Mouse (Mus musculus): Measurements from ENCODE around the gene Olfr60. TPM values are rescaled to one million over a fixed set of nuclear protein-coding genes. Genes with fewer than 3 reads are reported as not detected.

Gene Olfr60
- total RNA-seq, 1 experiment: not detected

- Histone ChIP-seq H3K27ac (ENCODE audit: insufficient read depth, low read depth, low read length, poor library complexity, severe bottlenecking) (no peak within 1 kb of the TSS), H3K4me1 (ENCODE audit: control insufficient read depth in 2 of 2, insufficient read depth in 2 of 2, low read length in 2 of 2, poor library complexity in 1 of 2) (no peaks in the 10 kb centered on the region), H3K9ac (ENCODE audit: insufficient read depth, low read depth, low read length, poor library complexity, severe bottlenecking) (no peak within 1 kb of the TSS), H3K9me3 (ENCODE audit: control insufficient read depth, insufficient read depth, low read depth, low read length) (no peaks in the 10 kb centered on the region), H3K4me3 (ENCODE audit: insufficient read depth in 1 of 2, low read depth in 1 of 2, low read length in 2 of 2, poor library complexity in 1 of 2, severe bottlenecking in 1 of 2) (no peak within 1 kb of the TSS), H3K36me3 (ENCODE audit: control insufficient read depth, insufficient read depth, low read length, poor library complexity, severe bottlenecking) (no peaks in the 10 kb centered on the region)
- TF ChIP-seq ZNF384 (IDR thresholded peaks at IDR 0.05; ENCODE audit: low read depth, low read length) (no peak), MAFK (IDR thresholded peaks at IDR 0.05; ENCODE audit: insufficient read depth, low read depth, low read length) (no peak), ZC3H11A (IDR thresholded peaks at IDR 0.05; ENCODE audit: borderline replicate concordance, low read depth, low read length) (no peak), CHD2 (IDR thresholded peaks at IDR 0.05; ENCODE audit: low read depth, low read length) (no peak), HCFC1 (IDR thresholded peaks at IDR 0.05; ENCODE audit: borderline replicate concordance, insufficient read depth, low read length) (no peak)
- DNase-seq (ENCODE audit: low read depth, low spot score): no peak
- in situ Hi-C loops (cut with MboI; ENCODE audit: low sequenced_read_pairs in 2 of 2, unreplicated experiment in 2 of 2): no loop called here
These were observed 27.8 kb downstream of the Olfr60 start, which contains the start of gene Olfr527 for GRCm38 (mm10) chr7:140333717-140334116. TSS of gene Olfr527 (plus strand) at chr7:140334017.

GRCm38 (mm10) chr7:140329766-140330304, 31.6 kb downstream of the Olfr60 start:
- TF ChIP-seq HCFC1 (IDR thresholded peaks at IDR 0.05; ENCODE audit: borderline replicate concordance, insufficient read depth, low read length) (no peak), ZNF384 (IDR thresholded peaks at IDR 0.05; ENCODE audit: low read depth, low read length) (no peak), MAFK (IDR thresholded peaks at IDR 0.05; ENCODE audit: insufficient read depth, low read depth, low read length) (no peak), CHD2 (IDR thresholded peaks at IDR 0.05; ENCODE audit: low read depth, low read length) (no peak), ZC3H11A (IDR thresholded peaks at IDR 0.05; ENCODE audit: borderline replicate concordance, low read depth, low read length) (no peak)
- Histone ChIP-seq H3K4me1 (ENCODE audit: control insufficient read depth in 2 of 2, insufficient read depth in 2 of 2, low read length in 2 of 2, poor library complexity in 1 of 2) (no peaks in the 10 kb centered on the region), H3K9me3 (ENCODE audit: control insufficient read depth, insufficient read depth, low read depth, low read length) (no peaks in the 10 kb centered on the region), H3K9ac (ENCODE audit: insufficient read depth, low read depth, low read length, poor library complexity, severe bottlenecking) (no peak overlapping the region), H3K27ac (ENCODE audit: insufficient read depth, low read depth, low read length, poor library complexity, severe bottlenecking) (no peak overlapping the region), H3K36me3 (ENCODE audit: control insufficient read depth, insufficient read depth, low read length, poor library complexity, severe bottlenecking) (no peaks in the 10 kb centered on the region), H3K4me3 (ENCODE audit: insufficient read depth in 1 of 2, low read depth in 1 of 2, low read length in 2 of 2, poor library complexity in 1 of 2, severe bottlenecking in 1 of 2) (no peak overlapping the region)
- DNase-seq (ENCODE audit: low read depth, low spot score): no peak
- in situ Hi-C loops (cut with MboI; ENCODE audit: low sequenced_read_pairs in 2 of 2, unreplicated experiment in 2 of 2): no loop called here

- in situ Hi-C loops (cut with MboI; ENCODE audit: low sequenced_read_pairs in 2 of 2, unreplicated experiment in 2 of 2): no loop called here
- Histone ChIP-seq H3K27ac (ENCODE audit: insufficient read depth, low read depth, low read length, poor library complexity, severe bottlenecking) (no peak overlapping the region), H3K4me3 (ENCODE audit: insufficient read depth in 1 of 2, low read depth in 1 of 2, low read length in 2 of 2, poor library complexity in 1 of 2, severe bottlenecking in 1 of 2) (no peak overlapping the region), H3K9me3 (ENCODE audit: control insufficient read depth, insufficient read depth, low read depth, low read length) (no peaks in the 10 kb centered on the region), H3K4me1 (ENCODE audit: control insufficient read depth in 2 of 2, insufficient read depth in 2 of 2, low read length in 2 of 2, poor library complexity in 1 of 2) (no peaks in the 10 kb centered on the region), H3K36me3 (ENCODE audit: control insufficient read depth, insufficient read depth, low read length, poor library complexity, severe bottlenecking) (no peaks in the 10 kb centered on the region), H3K9ac (ENCODE audit: insufficient read depth, low read depth, low read length, poor library complexity, severe bottlenecking) (no peak overlapping the region)
- DNase-seq (ENCODE audit: low read depth, low spot score): no peak
- no peak for TF ChIP-seq CHD2 (IDR thresholded peaks at IDR 0.05; ENCODE audit: low read depth, low read length)
- no peak for TF ChIP-seq MAFK (IDR thresholded peaks at IDR 0.05; ENCODE audit: insufficient read depth, low read depth, low read length)
- no peak for TF ChIP-seq ZNF384 (IDR thresholded peaks at IDR 0.05; ENCODE audit: low read depth, low read length)
- no peak for TF ChIP-seq ZC3H11A (IDR thresholded peaks at IDR 0.05; ENCODE audit: borderline replicate concordance, low read depth, low read length)
- no peak for TF ChIP-seq HCFC1 (IDR thresholded peaks at IDR 0.05; ENCODE audit: borderline replicate concordance, insufficient read depth, low read length)
These were observed 40.3 kb downstream of the Olfr60 start for GRCm38 (mm10) chr7:140321135-140321534.

- in situ Hi-C loops (cut with MboI; ENCODE audit: low sequenced_read_pairs in 2 of 2, unreplicated experiment in 2 of 2): no loop called here
- no peak for DNase-seq (ENCODE audit: low read depth, low spot score)
- Histone ChIP-seq H3K27ac (ENCODE audit: insufficient read depth, low read depth, low read length, poor library complexity, severe bottlenecking) (no peak within 1 kb of the TSS), H3K9ac (ENCODE audit: insufficient read depth, low read depth, low read length, poor library complexity, severe bottlenecking) (no peak within 1 kb of the TSS), H3K36me3 (ENCODE audit: control insufficient read depth, insufficient read depth, low read length, poor library complexity, severe bottlenecking) (no peaks in the 10 kb centered on the region), H3K9me3 (ENCODE audit: control insufficient read depth, insufficient read depth, low read depth, low read length) (no peaks in the 10 kb centered on the region), H3K4me3 (ENCODE audit: insufficient read depth in 1 of 2, low read depth in 1 of 2, low read length in 2 of 2, poor library complexity in 1 of 2, severe bottlenecking in 1 of 2) (no peak within 1 kb of the TSS), H3K4me1 (ENCODE audit: control insufficient read depth in 2 of 2, insufficient read depth in 2 of 2, low read length in 2 of 2, poor library complexity in 1 of 2) (no peaks in the 10 kb centered on the region)
- no peak for TF ChIP-seq ZNF384 (IDR thresholded peaks at IDR 0.05; ENCODE audit: low read depth, low read length)
- TF ChIP-seq ZC3H11A (IDR thresholded peaks at IDR 0.05; ENCODE audit: borderline replicate concordance, low read depth, low read length): no peak
- TF ChIP-seq CHD2 (IDR thresholded peaks at IDR 0.05; ENCODE audit: low read depth, low read length): no peak
- no peak for TF ChIP-seq HCFC1 (IDR thresholded peaks at IDR 0.05; ENCODE audit: borderline replicate concordance, insufficient read depth, low read length)
- no peak for TF ChIP-seq MAFK (IDR thresholded peaks at IDR 0.05; ENCODE audit: insufficient read depth, low read depth, low read length)
These were observed 40.9 kb downstream of the Olfr60 start, which contains the start of gene Olfr525 for GRCm38 (mm10) chr7:140320558-140320957. TSS of gene Olfr525 (plus strand) at chr7:140320858.

All from ES-E14 (cell line).